8 mouse cellular contexts compared by ENCODE assay signal in the genomic region with DNA sequence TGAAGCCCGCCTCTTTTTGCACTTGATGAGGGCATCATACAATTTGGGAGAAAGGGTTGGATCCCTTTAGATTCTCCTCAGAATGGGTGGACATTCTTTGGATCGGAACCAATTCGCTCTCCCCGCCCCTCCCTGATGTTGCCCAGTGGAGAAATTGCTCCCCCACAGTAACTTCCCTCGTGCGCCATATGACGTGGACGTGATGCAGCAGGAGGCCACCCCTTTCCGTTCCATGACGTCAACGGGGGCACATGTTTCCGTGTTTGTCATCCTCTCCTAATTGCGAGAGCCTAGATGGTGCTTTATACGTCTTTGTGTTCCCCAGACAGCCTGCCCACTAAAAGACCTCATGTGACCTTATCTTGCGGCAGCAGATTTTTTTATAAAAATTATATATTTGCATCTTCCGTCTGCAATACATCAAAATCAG. TPM values are rescaled to one million over a fixed set of nuclear protein-coding genes. Genes with fewer than 3 reads are reported as not detected.
DNase-seq lines count a peak whose midpoint lies in the region; ATAC-seq and TF ChIP-seq lines count a peak whose summit lies in the region.

No protein-coding gene starts in this region.

- DNase-seq in ES-CJ7 (ENCODE audit: low read depth, low spot score) = peak; percentile 81
- peak; percentile 87 to 89 for DNase-seq in heart, postnatal 10 days
- DNase-seq in kidney, postnatal 4 days = peak; percentile 81 to 88
- DNase-seq in liver, postnatal 0 days = peak; percentile 91
- DNase-seq in telencephalon, adult 2 months (ENCODE audit: low read depth, low spot score) = peak; percentile 86

- no peak for TF ChIP-seq CTCF in liver, postnatal 0 days (IDR thresholded peaks at IDR 0.05; ENCODE audit: low read depth)

- peak; percentile 91 for TF ChIP-seq EP300 in liver, postnatal 0 days (IDR thresholded peaks at IDR 0.05; ENCODE audit: low read depth)

- 6% methylated on average over 16 of the region's 16 CpGs for WGBS in forebrain, embryonic 13.5 days
- WGBS in liver, postnatal 0 days (ENCODE audit: insufficient replicate concordance) = 2% methylated on average over 16 of the region's 16 CpGs
- 5% methylated on average over 16 of the region's 16 CpGs for WGBS in neural tube, embryonic 13.5 days

- no peaks in the 10 kb centered on the region for H3K9me3 ChIP-seq in forebrain, embryonic 13.5 days (replicated peaks)
- no peaks in the 10 kb centered on the region for H3K9me3 ChIP-seq in liver, postnatal 0 days (ENCODE audit: low read length)
- no peaks in the 10 kb centered on the region for H3K9me3 ChIP-seq in neural tube, embryonic 13.5 days

- no peaks in the 10 kb centered on the region for H3K36me3 ChIP-seq in forebrain, embryonic 13.5 days (ENCODE audit: poor library complexity, severe bottlenecking)
- H3K36me3 ChIP-seq in liver, postnatal 0 days (replicated peaks; ENCODE audit: insufficient read depth, low read length) = peaks cover 15% of the 10 kb centered on the region; the same call in 1 of the 2 replicates
- peaks cover 3% of the 10 kb centered on the region; the same call in 1 of the 2 replicates for H3K36me3 ChIP-seq in neural tube, embryonic 13.5 days

- H3K9ac ChIP-seq in forebrain, embryonic 13.5 days = peak overlapping the region; percentile 85
- H3K9ac ChIP-seq in liver, postnatal 0 days (replicated peaks) = peak overlapping the region; percentile 84
- H3K9ac ChIP-seq in neural tube, embryonic 13.5 days = peak overlapping the region; percentile 88

- ATAC-seq in cerebellum, adult (ENCODE audit: insufficient number of reproducible peaks, low FRiP score, low TSS enrichment) = peak; percentile 67
- peak; percentile 86 for ATAC-seq in forebrain, embryonic 13.5 days
- ATAC-seq in liver, postnatal 0 days = peak; percentile 71
- peak; percentile 87 for ATAC-seq in neural tube, embryonic 13.5 days (ENCODE audit: low read depth)

- H3K4me3 ChIP-seq in forebrain, embryonic 13.5 days = peak overlapping the region; percentile 67
- H3K4me3 ChIP-seq in liver, postnatal 0 days (ENCODE audit: low read depth, low read length) = peak overlapping the region; percentile 90
- peak overlapping the region; percentile 80 for H3K4me3 ChIP-seq in neural tube, embryonic 13.5 days

- peaks cover 13% of the 10 kb centered on the region for H3K4me1 ChIP-seq in forebrain, embryonic 13.5 days
- peaks cover 6% of the 10 kb centered on the region for H3K4me1 ChIP-seq in liver, postnatal 0 days (ENCODE audit: insufficient read depth)
- H3K4me1 ChIP-seq in neural tube, embryonic 13.5 days (replicated peaks) = peaks cover 15% of the 10 kb centered on the region

- H3K4me2 ChIP-seq in forebrain, embryonic 13.5 days = peak overlapping the region; percentile 78
- peak overlapping the region; percentile 85 for H3K4me2 ChIP-seq in liver, postnatal 0 days (ENCODE audit: low read depth, low read length)
- peak overlapping the region; percentile 83 for H3K4me2 ChIP-seq in neural tube, embryonic 13.5 days

- H3K27me3 ChIP-seq in forebrain, embryonic 13.5 days = no peaks in the 10 kb centered on the region
- H3K27me3 ChIP-seq in liver, postnatal 0 days (ENCODE audit: insufficient read depth, low read length) = no peaks in the 10 kb centered on the region
- no peaks in the 10 kb centered on the region for H3K27me3 ChIP-seq in neural tube, embryonic 13.5 days

- peak overlapping the region; percentile 87 for H3K27ac ChIP-seq in forebrain, embryonic 13.5 days
- peak overlapping the region; percentile 99 for H3K27ac ChIP-seq in liver, postnatal 0 days (ENCODE audit: low read depth)
- H3K27ac ChIP-seq in neural tube, embryonic 13.5 days (replicated peaks) = peak overlapping the region; percentile 95

- intact Hi-C loops in heart, postnatal 10 days (cut with DNase I) = loop anchor here (2.0 to 5.0 kb wide), 4 partner anchors 51 to 498 kb away; no protein-coding TSS in a partner anchor

RNA-seq across cellular contexts. Expression of gene Babam2, which starts 0.8 kb away (rescaled TPM):
- 53.5 and 54.6 TPM in 2 replicates for polyA plus RNA-seq in forebrain, embryonic 13.5 days (2015; fragmentation: Nextera tagmentation; extraction: Ambion mirVana)
- 10 to 100 TPM; 36.3 to 39.8 TPM for total RNA-seq in heart, postnatal 10 days (2021)
- polyA plus RNA-seq in liver, postnatal 0 days (2015; fragmentation: Nextera tagmentation; extraction: Ambion mirVana) = 22.1 and 25.2 TPM in 2 replicates
- 52.1 and 54.4 TPM in 2 replicates for polyA plus RNA-seq in neural tube, embryonic 13.5 days (2015; fragmentation: Nextera tagmentation; extraction: Ambion mirVana)

RNA-seq across cellular contexts. Expression of gene Rbks, which starts 0.9 kb away (rescaled TPM):
- 2.1 and 2.5 TPM in 2 replicates for polyA plus RNA-seq in forebrain, embryonic 13.5 days (2015; fragmentation: Nextera tagmentation; extraction: Ambion mirVana)
- total RNA-seq in heart, postnatal 10 days (2021) = 1 to 10 TPM; 4.3 to 4.7 TPM
- 23.4 and 24.1 TPM in 2 replicates for polyA plus RNA-seq in liver, postnatal 0 days (2015; fragmentation: Nextera tagmentation; extraction: Ambion mirVana)
- 3.5 and 3.8 TPM in 2 replicates for polyA plus RNA-seq in neural tube, embryonic 13.5 days (2015; fragmentation: Nextera tagmentation; extraction: Ambion mirVana)

Comparison
In these comparisons a context has a peak if more than half of its experiments do, and no peak if none do; other contexts are left out.
1. Peak in every context shown above with its lines: DNase-seq, ATAC-seq, H3K4me3 ChIP-seq and H3K27ac ChIP-seq.